Mouse (Mus musculus) adrenal gland, adult 2 months (tissue): ENCODE measurements around the gene Mprip. TPM values are rescaled to one million over a fixed set of nuclear protein-coding genes. Genes with fewer than 3 reads are reported as not detected.

Source experiments
- DNase-seq: peaks from one replicate; pipeline ENCODE4 v3.0.0; 2021
- polyA plus RNA-seq: library from polyadenylated mRNA; depleted of rRNA; stranded (reverse); fragments of >200 nt; gene quantifications from 2 replicates; pipeline ENCODE4 v1.2.3, GENCODE M21; 2012; rRNA removed
- total RNA-seq, 2 experiments: library from RNA; stranded (reverse); gene quantifications; 2 replicates each; pipeline ENCODE4 v1.2.3; 2021

The Mprip gene
- total and polyA plus RNA-seq, 3 experiments, result 79.6 to 233 (median 190) TPM

- DNase-seq, result peak; percentile 50
Observed at GRCm38 (mm10) chr11:59804409-59805110, 143.5 kb downstream of the Mprip start.

GRCm38 (mm10) chr11:59805256-59805655 is 144.2 kb downstream of the Mprip start:
- DNase-seq, result no peak

GRCm38 (mm10) chr11:59805656-59806055 is 144.6 kb downstream of the Mprip start:
- DNase-seq, result no peak

GRCm38 (mm10) chr11:59808170-59808960 is 147.3 kb downstream of the Mprip start:
- DNase-seq, result no peak

GRCm38 (mm10) chr11:59809071-59809669 is 148.1 kb downstream of the Mprip start:
- peak; percentile 71 for DNase-seq

- DNase-seq, result peak; percentile 92
Observed at GRCm38 (mm10) chr11:59809670-59810474, 148.8 kb downstream of the Mprip start, which contains the start of gene Flcn. Flcn (minus strand) TSS chr11:59810016.

GRCm38 (mm10) chr11:59810480-59811158 is 149.5 kb downstream of the Mprip start:
- no peak for DNase-seq

- DNase-seq, result peak; percentile 45
Observed at GRCm38 (mm10) chr11:59811211-59811610, 150.1 kb downstream of the Mprip start.

GRCm38 (mm10) chr11:59813276-59813675 is 152.2 kb downstream of the Mprip start:
- peak; percentile 74 for DNase-seq

- DNase-seq, result no peak
Observed at GRCm38 (mm10) chr11:59814311-59814710, 153.2 kb downstream of the Mprip start.

GRCm38 (mm10) chr11:59814936-59815335 is 153.8 kb downstream of the Mprip start:
- DNase-seq, result no peak

GRCm38 (mm10) chr11:59815482-59816065 is 154.5 kb downstream of the Mprip start:
- no peak for DNase-seq

GRCm38 (mm10) chr11:59817916-59818315 is 156.8 kb downstream of the Mprip start:
- no peak for DNase-seq

GRCm38 (mm10) chr11:59821625-59822024 is 160.5 kb downstream of the Mprip start:
- DNase-seq, result no peak

Other genes starting within 250 kb of the Mprip start
- gene Jmjd4, start 211.3 kb upstream of the Mprip start, total RNA-seq, result 1 to 10 TPM; 8.4 to 9.4 TPM
- 4.9 and 6.2 TPM in 2 replicates for gene Jmjd4, start 211.3 kb upstream of the Mprip start, polyA plus RNA-seq
- 100 to 1,000 TPM in 1 of 2 experiments, 10 to 100 TPM in 1; 92.1 to 102 TPM for gene Snap47, start 210.1 kb upstream of the Mprip start, total RNA-seq
- gene Snap47, start 210.1 kb upstream of the Mprip start, polyA plus RNA-seq, result 59.5 and 67.0 TPM in 2 replicates
- 1 to 10 TPM; 2.7 to 5.5 TPM for gene Zfp867, start 188.8 kb upstream of the Mprip start, total RNA-seq
- gene Zfp867, start 188.8 kb upstream of the Mprip start, polyA plus RNA-seq, result 0.12 and 0.13 TPM in 2 replicates
- 10 to 100 TPM; 16.7 to 17.9 TPM for gene Zkscan17, start 134.6 kb upstream of the Mprip start, total RNA-seq
- gene Zkscan17, start 134.6 kb upstream of the Mprip start, polyA plus RNA-seq, result 11.0 and 14.9 TPM in 2 replicates
- gene Nlrp3, start 119.7 kb upstream of the Mprip start, total RNA-seq, result 1 to 10 TPM; 1.3 to 1.8 TPM
- gene Nlrp3, start 119.7 kb upstream of the Mprip start, polyA plus RNA-seq, result 0.26 and 0.29 TPM in 2 replicates
- not detected for gene Olfr222, start 85.1 kb upstream of the Mprip start, total RNA-seq
- gene Olfr222, start 85.1 kb upstream of the Mprip start, polyA plus RNA-seq, result not detected in 2 replicates
- gene Olfr223, start 68.0 kb upstream of the Mprip start, total RNA-seq, result not detected
- not detected in 2 replicates for gene Olfr223, start 68.0 kb upstream of the Mprip start, polyA plus RNA-seq
- gene Pld6, start 126.3 kb downstream of the Mprip start, total RNA-seq, result 1 to 10 TPM; 1.7 to 2.6 TPM
- 10.6 and 12.5 TPM in 2 replicates for gene Pld6, start 126.3 kb downstream of the Mprip start, polyA plus RNA-seq
- gene Flcn, start 148.7 kb downstream of the Mprip start, total RNA-seq, result 10 to 100 TPM; 45.1 to 88.0 TPM
- 71.5 and 72.1 TPM in 2 replicates for gene Flcn, start 148.7 kb downstream of the Mprip start, polyA plus RNA-seq
- gene Nt5m, start 178.1 kb downstream of the Mprip start, total RNA-seq, result 10 to 100 TPM; 27.2 to 33.0 TPM
- gene Nt5m, start 178.1 kb downstream of the Mprip start, polyA plus RNA-seq, result 48.2 and 51.1 TPM in 2 replicates
- 100 to 1,000 TPM in 1 of 2 experiments, 10 to 100 TPM in 1; 91.3 to 109 TPM for gene Cops3, start 178.5 kb downstream of the Mprip start, total RNA-seq
- gene Cops3, start 178.5 kb downstream of the Mprip start, polyA plus RNA-seq, result 16.7 and 18.2 TPM in 2 replicates